Mouse (Mus musculus) kidney, adult 8-10 months (tissue): ENCODE measurements around the gene Kat2b.
"Not testable (repeated sequence)": the region's sequence is repeated elsewhere in the genome, so short reads cannot be mapped to it uniquely, and the experiment has no call there.

ENCODE experiments used
- DNase-seq, 2 experiments: peaks; one replicate each; pipeline ENCODE4 v3.0.0; 2022

Gene Kat2b

DNA sequence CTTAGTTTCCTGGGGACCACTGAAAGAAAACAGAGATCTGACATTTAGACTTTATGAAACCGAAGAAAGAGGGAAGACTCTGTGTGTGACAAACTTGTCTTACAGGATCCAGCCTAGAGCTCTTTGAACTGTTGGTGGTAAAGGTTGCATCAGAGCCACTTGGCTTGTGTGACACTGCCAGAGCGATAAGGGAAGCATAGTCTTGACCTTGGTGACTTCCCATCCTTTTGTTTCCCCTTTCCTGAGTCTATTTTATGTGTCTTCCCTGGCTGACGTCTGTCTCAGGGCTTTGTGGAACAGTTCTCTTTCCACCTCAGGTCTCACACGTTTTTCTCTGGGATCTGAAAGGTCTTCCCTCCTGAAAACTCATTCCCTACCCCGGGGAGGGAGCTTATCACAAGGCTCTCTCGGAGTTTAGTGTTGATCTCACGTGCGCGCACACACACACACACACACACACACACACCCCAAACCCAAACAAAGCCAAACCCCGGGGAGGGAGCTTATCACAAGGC, 3.8 kb downstream of the Kat2b start:
- DNase-seq: no peak

DNA sequence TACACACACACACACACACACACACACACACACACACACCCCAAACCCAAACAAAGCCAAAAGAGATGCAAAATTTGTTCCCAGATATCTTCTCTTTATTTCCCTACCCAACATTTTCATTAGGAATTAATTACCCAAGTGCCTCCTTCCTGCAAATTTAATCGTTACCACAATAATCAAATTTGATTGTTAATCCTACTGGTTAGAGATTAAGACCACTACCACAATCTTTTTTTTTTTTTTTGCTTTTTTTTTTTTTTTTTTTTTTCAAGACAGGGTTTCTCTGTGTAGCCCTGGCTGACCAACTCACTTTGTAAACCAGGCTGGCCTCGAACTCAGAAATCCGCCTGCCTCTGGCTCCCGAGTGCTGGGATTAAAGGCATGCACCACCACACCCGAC, 4.3 kb downstream of the Kat2b start:
- not testable (repeated sequence) for DNase-seq

DNA sequence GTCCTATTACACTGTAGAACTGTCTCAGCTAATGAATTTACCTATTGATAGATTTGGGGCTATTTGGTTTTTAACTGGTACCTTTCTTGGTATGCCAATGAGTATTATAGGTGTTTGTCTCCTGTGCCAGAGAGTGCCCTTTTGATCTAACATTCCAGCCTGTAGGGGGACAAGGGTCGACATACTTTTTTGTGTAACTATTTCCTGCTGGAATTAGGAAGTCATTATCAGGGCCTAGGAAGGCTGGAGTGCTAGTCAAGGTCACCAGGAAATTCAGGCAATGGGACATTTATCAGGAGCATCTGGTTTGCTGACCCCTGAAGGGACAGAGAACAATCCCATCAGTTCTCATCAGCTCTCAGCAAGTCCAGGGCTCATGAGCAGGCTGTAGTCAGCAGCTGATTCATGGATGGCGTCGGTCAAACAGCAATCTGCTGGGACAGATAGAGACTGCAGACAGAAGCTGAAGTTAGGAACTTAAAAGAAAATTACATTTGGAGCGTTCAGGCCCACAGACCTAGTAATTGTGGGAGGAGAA, 6.4 kb downstream of the Kat2b start:
- peak in 1 of 2 experiments; percentile 17 for DNase-seq

DNA sequence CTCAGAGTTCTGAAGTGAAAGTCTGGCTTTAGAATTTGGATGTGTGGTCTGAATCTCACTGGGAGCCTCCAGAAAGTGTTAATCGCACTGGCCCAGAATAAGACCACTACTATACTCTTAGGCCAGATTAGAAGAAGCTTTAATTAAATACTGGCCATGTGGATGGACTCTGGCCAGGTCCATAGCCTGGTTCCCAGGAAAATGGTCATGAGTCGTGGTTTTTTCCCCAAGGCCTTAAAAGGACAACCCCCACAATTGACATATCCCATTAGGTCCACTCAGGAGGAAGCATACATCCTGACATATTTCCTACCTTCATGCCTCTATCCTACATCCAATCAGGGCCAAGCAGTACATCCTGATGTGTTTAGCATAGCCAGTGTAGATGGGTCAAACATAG, 10.5 kb downstream of the Kat2b start:
- no peak for DNase-seq

DNA sequence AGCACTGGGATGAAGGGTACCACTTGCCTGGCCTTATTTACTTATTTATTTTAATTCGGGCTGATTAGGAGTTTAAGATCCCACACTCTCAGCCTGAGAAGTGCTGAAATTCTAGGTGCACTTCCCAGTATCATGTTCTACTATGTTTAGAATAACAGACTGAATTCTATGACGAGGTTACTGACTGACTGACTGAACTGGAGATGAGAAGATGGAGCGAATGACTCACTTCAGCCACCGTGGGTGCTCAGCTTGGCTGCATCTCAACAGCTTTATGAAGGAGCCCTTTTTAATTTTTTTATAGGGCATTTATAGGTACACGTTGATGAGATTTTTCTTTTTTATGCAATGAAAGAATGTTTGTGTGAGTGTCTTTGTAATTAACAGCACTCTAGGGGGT, 11.1 kb downstream of the Kat2b start:
- DNase-seq: no peak

DNA sequence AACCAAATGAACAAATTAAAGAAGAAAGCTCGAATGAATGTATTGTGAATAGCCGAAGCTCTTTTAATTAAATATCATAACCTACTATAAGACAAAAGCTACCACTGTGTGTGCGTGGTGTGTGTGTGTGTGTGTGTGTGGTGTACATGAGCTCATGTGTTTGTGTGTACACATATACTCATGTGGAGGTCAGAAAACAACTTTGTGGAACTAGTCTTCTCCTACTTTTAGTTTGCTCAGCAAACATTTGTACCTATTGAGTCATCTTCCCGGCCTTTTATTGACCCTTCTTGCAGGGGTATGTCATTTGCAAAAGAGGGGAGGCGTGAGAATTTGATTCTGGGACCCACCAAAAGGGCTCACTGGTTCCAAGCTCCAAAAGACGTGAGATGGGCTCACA, 11.6 kb downstream of the Kat2b start:
- no peak for DNase-seq

DNA sequence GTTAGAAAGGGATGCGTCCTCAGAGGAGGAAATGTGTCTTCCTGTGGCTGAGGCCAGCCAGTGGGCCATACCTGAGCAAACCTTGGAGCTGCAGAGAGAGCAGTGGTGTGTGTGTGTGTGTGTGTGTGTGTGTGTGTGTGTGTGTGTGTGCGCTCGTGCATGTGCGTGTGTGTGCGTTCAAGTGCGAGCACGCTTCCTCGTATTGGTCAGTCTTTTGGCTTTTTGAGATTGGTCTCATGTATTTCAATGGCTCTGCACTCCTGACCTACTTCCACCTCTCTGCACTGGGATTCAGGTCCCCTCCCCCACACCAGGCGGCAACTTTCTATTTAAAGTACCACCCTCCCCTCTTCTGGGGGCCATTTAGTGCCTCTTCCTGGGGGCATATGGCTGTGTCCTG, 12.1 kb downstream of the Kat2b start:
- no peak for DNase-seq

DNA sequence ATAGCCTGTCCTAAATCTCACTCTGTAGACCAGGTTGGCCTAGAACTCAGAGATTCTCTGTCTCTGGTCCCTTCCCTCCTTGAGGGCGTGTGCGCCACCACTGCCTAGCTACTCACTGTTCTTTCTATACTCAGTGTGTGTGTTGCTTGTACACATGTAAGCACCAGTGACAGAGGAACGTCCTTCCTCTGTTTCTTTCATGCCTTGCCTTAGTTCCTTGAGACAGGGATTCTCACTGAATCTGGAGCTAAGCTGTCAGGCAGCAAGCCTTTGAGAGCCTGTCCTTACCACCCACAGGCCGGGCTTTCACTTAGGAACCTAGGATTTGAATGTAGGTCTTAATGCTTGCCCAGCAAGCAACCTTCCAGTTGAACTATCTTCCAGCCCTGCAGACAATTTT, 13.0 kb downstream of the Kat2b start:
- DNase-seq: no peak

DNA sequence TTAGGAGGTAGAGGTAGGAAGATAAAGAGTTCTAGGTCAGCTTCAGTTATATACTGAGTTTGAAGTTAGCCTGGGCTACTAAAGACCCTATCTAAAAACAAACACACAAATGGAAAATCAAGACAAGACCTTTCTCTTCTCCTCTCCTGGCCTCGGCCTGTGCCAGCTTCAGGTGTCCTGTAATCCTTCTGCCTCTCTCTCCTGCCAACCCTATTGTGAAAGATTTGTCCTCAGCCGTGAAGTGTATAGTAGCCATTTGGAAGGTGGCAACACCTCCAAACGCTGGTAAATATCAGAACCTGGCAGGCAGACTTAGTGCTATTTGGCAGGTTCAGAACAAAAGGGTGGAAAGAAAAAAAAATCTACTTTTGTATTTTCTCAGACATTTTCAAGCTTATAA, 13.6 kb downstream of the Kat2b start:
- no peak for DNase-seq

DNA sequence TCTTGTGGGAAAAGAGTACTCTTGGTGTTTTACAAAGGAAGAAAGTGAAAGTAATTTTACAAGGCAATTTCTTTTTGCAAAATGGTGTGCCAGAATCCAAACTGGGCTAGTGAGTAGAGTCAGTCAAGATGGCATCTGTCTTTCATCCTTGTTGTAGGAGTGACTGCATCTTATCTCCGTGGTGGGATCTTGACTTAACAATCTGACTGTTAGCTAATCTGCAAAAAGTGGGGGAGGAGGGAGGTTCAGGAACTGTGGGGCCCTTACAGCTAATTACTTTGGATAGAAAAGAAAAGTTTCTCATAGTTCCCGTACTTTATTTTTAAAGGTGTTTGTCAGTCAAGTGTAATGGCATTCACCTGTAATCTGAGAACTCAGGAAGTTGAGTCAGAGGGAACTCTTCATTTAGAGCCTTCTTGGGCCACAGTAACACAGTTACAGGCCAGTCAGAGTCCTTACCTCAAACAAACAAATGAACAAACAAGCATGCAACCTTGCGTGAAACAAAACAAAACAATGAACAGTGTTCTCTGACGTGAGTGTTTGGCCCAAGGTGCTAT, 15.4 kb downstream of the Kat2b start:
- no peak for DNase-seq

DNA sequence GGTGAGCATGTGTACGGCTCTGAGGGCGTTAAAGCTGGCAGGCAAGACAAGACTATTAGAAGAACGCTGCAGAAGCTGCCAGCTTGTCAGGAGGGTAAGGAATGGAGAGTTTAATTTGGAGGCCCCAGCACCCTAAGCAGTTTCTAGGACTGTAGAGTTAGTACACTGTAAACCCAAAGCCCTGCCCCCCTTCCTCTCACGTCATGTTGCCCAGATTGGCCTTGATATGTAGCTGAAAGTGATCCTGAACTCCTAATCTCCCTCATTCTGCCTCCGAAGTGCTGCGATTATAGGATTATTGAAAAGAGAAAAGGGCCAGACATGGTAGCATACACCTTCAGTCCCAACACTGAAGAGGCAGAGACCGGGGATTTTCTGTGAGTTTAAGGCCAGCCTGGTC, 16.1 kb downstream of the Kat2b start:
- DNase-seq: no peak

DNA sequence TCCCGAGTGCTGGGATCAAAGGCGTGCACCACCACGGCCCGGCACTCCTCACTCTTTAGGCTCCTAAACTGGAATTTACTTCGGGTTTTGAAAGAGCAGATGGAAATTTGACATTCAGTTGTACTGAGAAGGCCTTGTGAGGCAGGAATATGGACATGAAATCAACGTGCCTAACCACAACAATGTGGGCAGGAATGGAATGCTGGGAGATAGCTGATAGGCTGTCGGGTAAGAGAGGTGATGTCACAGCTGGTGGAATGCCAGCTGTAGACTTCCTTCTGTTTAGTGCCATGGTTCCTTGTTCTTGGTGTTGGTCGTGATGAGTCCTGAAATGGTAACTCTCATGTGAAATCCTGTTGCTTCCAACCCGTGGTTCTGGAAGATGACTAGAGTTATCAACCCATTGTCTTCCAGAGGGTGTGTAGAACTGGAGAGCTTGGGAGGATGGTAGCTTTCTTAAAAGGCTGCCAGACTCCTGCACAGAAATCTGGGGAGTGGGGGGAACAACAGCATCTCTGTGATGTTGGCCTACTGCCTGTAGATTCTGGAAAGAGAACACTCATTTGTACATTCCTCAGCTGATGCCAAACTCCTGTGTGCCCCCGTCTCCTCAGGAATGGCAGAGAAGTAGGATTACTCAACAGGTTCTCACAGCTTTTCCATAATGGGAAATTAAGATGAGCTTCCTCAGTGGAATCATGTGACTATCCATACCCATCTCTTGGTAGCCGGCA, 17.4 kb downstream of the Kat2b start:
- no peak for DNase-seq

DNA sequence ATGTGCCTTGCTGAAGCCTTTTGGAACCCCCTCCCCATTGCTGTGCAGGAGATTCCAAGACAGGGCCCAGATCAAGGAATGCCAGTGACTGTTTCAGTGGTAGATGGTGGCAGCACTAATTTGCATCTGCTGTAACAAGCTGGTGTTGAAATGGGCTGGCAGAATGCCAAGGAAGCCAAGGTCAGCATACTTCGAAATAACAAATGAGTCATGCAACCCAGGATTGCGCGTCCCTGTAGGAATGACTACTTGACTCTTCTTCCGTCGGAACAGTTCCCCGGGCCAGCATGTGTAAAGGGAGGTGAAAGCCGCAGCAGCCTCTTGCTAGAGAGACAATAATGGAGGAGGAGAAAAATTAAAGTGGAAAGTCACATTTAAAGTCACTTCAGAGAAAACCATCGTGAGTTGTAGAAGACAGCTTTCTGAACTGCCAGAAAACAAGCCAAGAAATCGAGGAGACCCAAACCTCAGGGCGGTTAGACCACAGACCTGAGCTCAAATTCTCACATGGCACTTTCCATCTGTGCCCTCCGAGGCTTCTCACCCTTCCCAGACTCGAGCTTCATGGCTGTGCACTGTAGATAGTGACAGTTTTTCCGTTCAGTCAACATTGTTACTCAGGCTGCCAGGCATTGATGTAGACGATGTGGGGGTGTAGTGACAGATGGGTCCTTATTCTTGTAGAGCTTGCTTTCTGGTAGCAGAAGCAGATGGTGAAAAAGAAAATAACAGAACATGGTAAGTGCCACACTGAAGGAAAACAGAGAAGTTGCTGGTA, 20.6 kb downstream of the Kat2b start:
- DNase-seq: peak; percentile 92

DNA sequence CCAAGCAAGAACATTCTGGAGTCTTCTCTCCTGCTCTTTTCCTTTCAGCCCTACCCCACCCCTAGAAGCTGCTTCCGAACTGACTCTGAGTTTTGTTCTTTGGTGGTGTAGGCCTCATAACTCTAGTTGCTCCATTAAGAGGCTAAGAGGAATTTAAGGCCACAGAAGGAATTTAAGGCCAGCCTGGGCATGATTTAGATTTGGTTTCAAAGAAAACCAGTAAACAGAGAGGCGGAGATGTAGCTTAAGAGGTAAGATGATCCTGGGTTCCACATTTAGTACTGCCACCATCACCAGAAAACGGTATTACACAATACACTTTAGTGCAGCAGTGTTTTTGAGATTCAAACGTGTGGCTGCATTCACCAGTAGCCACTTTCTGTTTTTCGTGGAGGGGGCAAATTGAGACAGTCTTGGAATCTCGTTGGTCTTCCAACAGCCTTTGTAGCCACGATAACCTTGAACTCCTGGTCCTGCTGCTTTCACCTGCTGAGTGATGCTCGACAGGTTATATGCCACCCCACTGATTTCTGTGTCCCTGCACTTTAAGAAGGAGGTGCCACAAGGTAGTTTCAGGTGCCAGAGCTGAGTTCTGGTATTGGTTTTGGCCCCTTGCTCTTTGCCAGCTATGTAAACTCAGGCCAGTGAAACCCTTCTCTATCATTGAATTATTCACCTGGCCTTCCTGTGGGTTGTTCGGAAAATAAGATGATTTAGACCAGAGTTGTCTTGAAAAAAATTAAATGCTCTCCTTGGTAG, 21.6 kb downstream of the Kat2b start:
- DNase-seq: no peak

DNA sequence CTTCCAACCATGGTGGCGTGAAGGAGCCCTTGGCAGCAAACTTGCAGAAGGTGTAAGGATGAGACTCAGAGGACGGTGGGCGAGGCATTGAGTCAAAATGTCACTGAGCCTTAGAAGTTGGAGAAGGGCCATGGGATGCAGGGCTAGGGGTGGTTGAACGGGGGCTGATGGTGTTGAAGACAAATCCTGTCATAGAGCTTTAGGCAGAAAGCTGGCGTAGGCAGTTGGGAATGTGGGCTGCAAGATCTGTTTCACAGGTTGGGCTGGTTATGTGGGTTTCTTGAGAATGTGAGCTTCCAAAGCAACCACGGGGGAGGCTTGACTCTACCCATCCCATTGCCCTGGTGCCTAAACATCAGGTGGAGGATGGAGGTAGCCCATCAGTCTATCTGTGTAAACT, 23.4 kb downstream of the Kat2b start:
- no peak for DNase-seq

DNA sequence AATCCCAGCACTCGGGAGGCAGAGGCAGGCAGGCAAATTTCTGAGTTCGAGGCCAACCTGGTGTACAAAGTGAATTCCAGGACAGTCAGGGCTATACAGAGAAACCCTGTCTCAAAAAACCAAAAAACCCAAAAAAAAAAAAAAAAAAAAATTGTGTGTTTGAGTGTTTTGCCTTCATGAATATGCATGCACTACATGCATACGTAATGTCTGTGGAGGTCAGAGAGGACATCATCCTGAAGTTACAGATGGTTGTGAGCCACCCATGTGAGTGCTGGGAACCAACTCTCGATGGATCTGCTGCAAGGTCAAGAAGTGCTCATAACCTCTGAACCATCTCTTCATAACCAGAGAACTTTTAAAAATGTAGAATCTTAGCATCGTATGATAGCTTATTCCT, 25.2 kb downstream of the Kat2b start:
- no peak for DNase-seq

DNA sequence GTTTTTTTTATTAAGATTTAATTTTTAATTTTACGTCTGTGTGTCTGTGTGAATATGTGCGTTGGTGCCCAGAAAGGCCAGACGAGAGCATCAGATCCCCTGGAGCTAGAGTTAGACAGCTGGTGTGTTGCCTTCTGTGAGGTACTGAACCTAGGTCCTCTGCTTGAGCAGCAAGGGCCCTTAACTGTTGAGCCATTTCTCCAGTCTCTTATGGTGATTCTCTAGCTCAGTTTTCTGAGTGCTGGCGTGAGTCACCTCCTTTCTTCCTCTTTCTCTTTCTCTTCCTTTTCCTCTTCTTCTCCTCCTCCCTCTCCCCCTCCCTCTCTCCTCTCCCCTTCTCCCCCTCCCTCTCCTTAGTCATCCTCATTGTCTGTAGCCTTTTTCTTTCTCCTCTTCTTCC, 27.9 kb downstream of the Kat2b start:
- no peak for DNase-seq

DNA sequence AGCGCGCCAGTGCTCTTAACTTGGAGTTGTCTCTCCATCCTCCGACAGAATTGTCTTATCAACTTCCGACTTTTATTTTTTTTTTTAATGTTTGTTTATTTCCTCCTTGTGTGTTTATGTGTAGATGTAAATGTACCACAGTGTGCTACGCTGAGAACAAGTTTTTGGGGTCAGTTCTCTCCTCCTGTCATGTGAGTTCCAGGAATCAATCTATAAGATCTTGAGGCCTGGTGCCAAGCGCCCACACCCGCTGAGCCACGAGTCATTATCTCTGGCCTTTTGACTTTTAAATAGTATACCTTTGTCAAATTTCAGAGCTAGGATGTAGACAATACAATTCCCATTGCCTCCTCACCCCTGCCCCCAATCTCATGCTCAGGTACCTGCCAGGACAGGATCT, 28.9 kb downstream of the Kat2b start:
- no peak for DNase-seq

DNA sequence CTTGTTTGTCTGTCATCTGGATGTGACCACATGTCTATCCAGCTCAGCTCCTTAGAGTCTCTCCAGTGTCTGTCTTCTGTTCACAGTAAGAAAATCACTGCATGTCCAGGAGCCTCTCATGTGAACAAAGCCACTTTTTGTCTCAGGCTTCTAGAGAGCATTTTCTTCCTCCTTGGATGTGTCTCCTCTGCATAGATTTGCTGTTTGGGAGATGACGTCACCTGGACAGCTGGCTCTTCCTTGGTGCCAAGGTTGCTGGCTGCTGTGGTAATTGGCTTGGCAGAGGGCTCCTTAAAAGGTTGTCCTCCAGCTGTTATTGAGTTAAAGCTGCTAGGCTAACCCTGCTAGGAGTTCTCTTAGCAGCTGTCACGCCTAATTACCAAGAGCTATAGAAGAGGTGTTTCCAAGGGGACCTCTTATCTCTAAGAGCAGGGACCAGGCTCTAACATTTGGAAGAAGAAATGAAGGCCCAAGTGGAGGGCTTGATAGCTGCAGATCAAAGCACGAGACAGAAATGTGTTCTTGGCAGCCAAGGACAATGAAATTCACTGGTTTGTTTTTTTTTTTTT, 29.7 kb downstream of the Kat2b start:
- no peak for DNase-seq

DNA sequence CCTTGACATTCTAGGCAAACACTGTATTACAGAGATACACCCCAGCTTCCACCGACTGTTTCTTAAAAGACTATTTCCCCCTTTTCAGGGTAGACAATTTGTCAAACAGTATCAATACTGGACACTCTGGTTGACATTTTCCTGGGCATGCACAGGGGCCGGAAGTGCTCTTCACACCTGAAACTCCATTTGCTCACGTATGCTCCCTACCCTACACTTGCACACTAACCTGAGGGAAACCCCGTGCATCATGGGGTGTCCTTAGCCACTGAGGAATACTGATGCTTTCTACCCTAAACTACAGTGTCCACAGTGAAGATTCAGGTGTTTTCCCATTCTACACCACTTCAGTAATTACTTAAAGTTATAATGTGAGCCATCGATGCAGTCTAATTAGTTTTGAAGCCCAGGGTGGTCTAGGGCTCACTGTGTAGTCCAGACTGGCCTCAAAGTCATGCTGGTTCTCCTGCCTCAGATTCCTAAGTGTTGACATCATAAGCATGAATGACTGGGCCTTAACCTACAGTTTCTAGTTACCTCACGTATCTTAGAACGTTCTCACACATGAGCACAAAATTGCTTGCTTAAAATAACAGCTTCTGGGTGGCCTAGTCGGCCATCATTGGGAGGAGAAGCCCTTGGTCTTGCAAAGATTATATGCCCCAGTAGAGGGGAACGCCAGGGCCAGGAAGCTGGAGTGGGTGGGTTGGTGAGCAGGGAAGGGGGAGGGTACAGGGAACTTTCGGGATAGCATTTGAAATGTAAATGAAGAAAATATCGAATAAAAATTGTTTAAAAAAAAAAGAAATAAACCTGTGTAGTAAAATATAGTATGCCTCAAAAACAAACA, 30.5 kb downstream of the Kat2b start:
- DNase-seq: no peak

DNA sequence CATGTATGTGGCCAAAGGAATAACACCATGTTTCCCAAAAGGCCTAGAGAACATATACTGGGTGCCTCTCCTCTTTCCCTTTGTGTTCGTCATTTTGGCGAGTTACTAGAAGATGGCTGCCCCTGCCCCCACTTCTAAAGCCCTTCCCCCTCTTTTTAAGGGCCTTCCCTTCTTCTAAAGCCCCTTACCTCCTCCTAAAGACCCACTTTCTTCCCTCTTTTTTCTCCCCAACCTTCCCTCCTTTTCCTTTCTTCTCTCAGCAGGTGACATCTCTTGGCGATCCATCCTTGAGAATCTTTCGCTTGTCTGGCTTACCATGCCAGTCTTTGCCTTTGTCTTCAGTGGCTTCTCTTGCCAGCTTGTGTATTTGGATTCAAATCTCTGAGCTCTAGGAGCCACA, 31.9 kb downstream of the Kat2b start:
- no peak for DNase-seq

DNA sequence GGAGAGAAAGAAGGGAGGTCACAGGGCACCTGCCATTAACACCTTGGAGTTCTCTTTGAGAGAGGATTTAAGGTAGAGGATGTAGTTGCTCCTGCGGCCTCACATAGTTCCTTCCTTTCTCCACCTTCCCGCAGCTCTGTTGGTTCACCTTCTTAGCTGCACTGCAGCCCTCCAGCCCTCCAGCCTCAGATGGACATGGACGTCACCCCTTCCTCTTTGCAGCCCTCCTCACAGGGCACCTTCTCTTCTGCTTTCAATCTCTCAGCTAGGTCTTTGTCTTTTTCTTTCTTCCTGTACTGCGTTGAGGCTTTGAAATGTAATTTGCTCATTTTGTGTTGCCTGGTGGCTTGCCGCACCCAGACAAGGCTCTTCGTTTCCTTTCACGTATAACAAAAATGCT, 36.6 kb downstream of the Kat2b start:
- DNase-seq: not testable (repeated sequence)
